Mouse (Mus musculus): ENCODE measurements around the gene Rpl11. TPM values are rescaled to one million over a fixed set of nuclear protein-coding genes. Genes with fewer than 3 reads are reported as not detected.
A peak's percentile ranks its signal among the peaks of the same experiment; 100 is the strongest.

The Rpl11 gene
- polyA plus RNA-seq, 1 experiment from 2014 or later = 575 TPM

GRCm38 (mm10) chr4:136057916-136058315 is 4.7 kb upstream of the Rpl11 start:
- no peaks in the 10 kb centered on the region for H3K9me3 ChIP-seq (ENCODE audit: control insufficient read depth, low read length)
- H3K27me3 ChIP-seq (replicated peaks; ENCODE audit: control insufficient read depth, insufficient read depth, low read length) = no peaks in the 10 kb centered on the region
- DNase-seq (ENCODE audit: low spot score) (no peak), ATAC-seq (replicated peaks; ENCODE audit: low FRiP score, low TSS enrichment, low read depth) (no peak)
- no peak overlapping the region for H3K27ac ChIP-seq (ENCODE audit: low read depth)
- no peak overlapping the region for H3K9ac ChIP-seq (ENCODE audit: low read length)
- H3K4me1 ChIP-seq (replicated peaks; ENCODE audit: control insufficient read depth, insufficient read depth, low read length) = no peaks in the 10 kb centered on the region
- no peak overlapping the region for H3K4me2 ChIP-seq (ENCODE audit: low read length)
- 87% methylated on average over 5 of the region's 5 CpGs for WGBS
- H3K4me3 ChIP-seq (ENCODE audit: low read depth, low read length) = no peak overlapping the region
- H3K36me3 ChIP-seq (ENCODE audit: control insufficient read depth, insufficient read depth, low read length) = no peaks in the 10 kb centered on the region

DNA sequence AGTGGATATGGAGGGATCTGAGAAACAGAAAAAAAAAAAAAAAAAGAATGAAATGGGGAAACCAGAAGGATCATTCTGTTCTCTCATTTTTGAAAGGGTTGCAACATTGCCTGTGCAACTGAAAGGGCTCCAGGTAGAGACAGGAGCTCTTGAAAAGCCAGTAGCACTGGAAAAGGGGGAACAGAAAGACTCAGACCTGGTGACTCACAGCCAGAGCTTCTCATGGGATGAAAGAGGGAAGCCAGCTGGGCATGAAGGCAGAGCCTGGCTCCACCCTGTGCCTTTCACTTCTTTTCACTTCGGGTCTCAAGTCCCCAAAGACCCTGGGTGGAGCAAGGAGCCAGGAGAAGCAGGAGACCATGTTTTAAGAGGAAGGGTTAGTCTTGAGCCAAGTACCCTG is 2.8 kb upstream of the Rpl11 start:
- Histone ChIP-seq H3K36me3 (ENCODE audit: control insufficient read depth, insufficient read depth, low read length) (peaks cover 13% of the 10 kb centered on the region), H3K27me3 (replicated peaks; ENCODE audit: control insufficient read depth, insufficient read depth, low read length) (no peaks in the 10 kb centered on the region), H3K9me3 (ENCODE audit: control insufficient read depth, low read length) (no peaks in the 10 kb centered on the region), H3K4me1 (replicated peaks; ENCODE audit: control insufficient read depth, insufficient read depth, low read length) (peaks cover 12% of the 10 kb centered on the region), H3K27ac (ENCODE audit: low read depth) (no peak overlapping the region), H3K9ac (ENCODE audit: low read length) (no peak overlapping the region), H3K4me2 (ENCODE audit: low read length) (no peak overlapping the region), H3K4me3 (ENCODE audit: low read depth, low read length) (no peak overlapping the region)
- WGBS = 44% methylated on average over 1 of the region's 1 CpGs
- ATAC-seq (replicated peaks; ENCODE audit: low FRiP score, low TSS enrichment, low read depth) (no peak), DNase-seq (ENCODE audit: low spot score) (no peak)

DNA sequence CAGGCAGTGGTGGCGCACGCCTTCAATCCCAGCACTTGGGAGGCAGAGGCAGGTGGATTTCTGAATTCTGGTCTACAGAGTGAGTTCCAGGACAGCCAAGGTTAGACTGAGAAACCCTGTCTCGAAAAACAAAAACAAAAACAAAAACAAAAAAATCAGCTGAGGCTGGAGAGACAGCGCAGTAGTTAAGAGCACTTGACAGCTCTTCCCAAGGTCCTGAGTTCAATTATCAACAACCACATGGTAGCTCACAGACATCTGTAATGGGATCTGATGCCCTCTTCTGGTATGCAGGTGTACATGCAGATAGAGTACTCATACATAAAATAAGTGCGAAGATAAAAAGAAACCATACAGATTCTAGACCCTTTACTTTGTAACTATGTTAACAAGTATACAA is 615 bp upstream of the Rpl11 start:
- peak; percentile 1; the same call in 1 of the 2 replicates for ATAC-seq (replicated peaks; ENCODE audit: low FRiP score, low TSS enrichment, low read depth)
- 77% methylated on average over 5 of the region's 5 CpGs for WGBS
- Histone ChIP-seq H3K4me2 (ENCODE audit: low read length) (no peak overlapping the region), H3K4me1 (replicated peaks; ENCODE audit: control insufficient read depth, insufficient read depth, low read length) (peaks cover 17% of the 10 kb centered on the region), H3K27me3 (replicated peaks; ENCODE audit: control insufficient read depth, insufficient read depth, low read length) (no peaks in the 10 kb centered on the region), H3K27ac (ENCODE audit: low read depth) (no peak overlapping the region), H3K9me3 (ENCODE audit: control insufficient read depth, low read length) (no peaks in the 10 kb centered on the region), H3K9ac (ENCODE audit: low read length) (no peak overlapping the region), H3K36me3 (ENCODE audit: control insufficient read depth, insufficient read depth, low read length) (peaks cover 35% of the 10 kb centered on the region), H3K4me3 (ENCODE audit: low read depth, low read length) (no peak overlapping the region)
- no peak for DNase-seq (ENCODE audit: low spot score)

GRCm38 (mm10) chr4:136052534-136053246 is 538 bp downstream of the Rpl11 start:
- Histone ChIP-seq H3K9ac (ENCODE audit: low read length) (peak overlapping the region; percentile 95), H3K9me3 (ENCODE audit: control insufficient read depth, low read length) (no peaks in the 10 kb centered on the region), H3K4me2 (ENCODE audit: low read length) (peak overlapping the region; percentile 100), H3K4me3 (ENCODE audit: low read depth, low read length) (peak overlapping the region; percentile 94), H3K36me3 (ENCODE audit: control insufficient read depth, insufficient read depth, low read length) (peaks cover 46% of the 10 kb centered on the region), H3K27me3 (replicated peaks; ENCODE audit: control insufficient read depth, insufficient read depth, low read length) (no peaks in the 10 kb centered on the region), H3K4me1 (replicated peaks; ENCODE audit: control insufficient read depth, insufficient read depth, low read length) (peaks cover 17% of the 10 kb centered on the region), H3K27ac (ENCODE audit: low read depth) (peak overlapping the region; percentile 93)
- ATAC-seq (replicated peaks; ENCODE audit: low FRiP score, low TSS enrichment, low read depth) (peak; percentile 71), DNase-seq (ENCODE audit: low spot score) (no peak)
- WGBS = 2% methylated on average over 50 of the region's 50 CpGs

DNA sequence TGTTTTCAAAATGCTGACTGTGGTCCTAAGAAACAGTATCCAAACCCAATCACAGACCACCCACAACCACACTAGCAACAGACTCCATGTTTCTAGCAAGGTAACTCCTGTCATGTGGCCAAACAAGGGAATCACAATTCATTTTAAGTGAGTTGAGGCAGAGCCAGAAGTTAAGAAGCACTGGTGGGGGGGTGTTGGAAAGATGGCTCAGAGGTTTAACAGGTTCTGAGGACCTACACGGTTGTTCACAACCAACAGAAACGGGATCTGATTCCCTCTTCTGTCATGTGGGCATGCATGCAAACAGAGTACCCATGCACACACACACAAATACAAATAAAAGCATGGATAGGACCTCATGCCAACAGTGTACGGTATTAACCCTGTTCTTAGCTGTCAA is 1.2 kb downstream of the Rpl11 start:
- peak overlapping the region; percentile 100 for H3K4me2 ChIP-seq (ENCODE audit: low read length)
- DNase-seq (ENCODE audit: low spot score) (no peak), ATAC-seq (replicated peaks; ENCODE audit: low FRiP score, low TSS enrichment, low read depth) (no peak)
- peak overlapping the region; percentile 95 for H3K9ac ChIP-seq (ENCODE audit: low read length)
- no peaks in the 10 kb centered on the region for H3K27me3 ChIP-seq (replicated peaks; ENCODE audit: control insufficient read depth, insufficient read depth, low read length)
- no peak overlapping the region for H3K27ac ChIP-seq (ENCODE audit: low read depth)
- 4% methylated on average over 3 of the region's 3 CpGs for whole genome bisulfite sequencing
- peak overlapping the region; percentile 94 for H3K4me3 ChIP-seq (ENCODE audit: low read depth, low read length)
- H3K36me3 ChIP-seq (ENCODE audit: control insufficient read depth, insufficient read depth, low read length) = peaks cover 52% of the 10 kb centered on the region
- H3K4me1 ChIP-seq (replicated peaks; ENCODE audit: control insufficient read depth, insufficient read depth, low read length) = peaks cover 17% of the 10 kb centered on the region
- no peaks in the 10 kb centered on the region for H3K9me3 ChIP-seq (ENCODE audit: control insufficient read depth, low read length)

DNA sequence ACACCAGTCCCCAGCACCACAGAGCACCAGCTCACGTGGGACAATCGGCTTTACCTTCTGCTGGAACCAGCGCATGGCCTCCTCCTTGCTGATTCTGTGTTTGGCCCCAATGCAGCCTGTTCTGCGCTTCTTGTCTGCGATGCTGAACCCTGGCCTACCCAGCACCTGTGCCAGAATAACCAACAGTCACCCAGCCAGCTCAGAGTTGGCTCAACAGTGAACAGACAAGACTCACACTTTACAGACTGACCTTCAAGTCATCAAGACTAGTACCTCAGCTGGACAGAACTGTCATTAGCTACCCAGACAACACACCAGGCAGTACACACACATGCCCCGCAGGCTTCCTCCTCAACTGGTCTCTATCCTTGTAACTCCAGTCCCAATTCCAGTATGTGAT is 3.0 kb downstream of the Rpl11 start:
- ATAC-seq (replicated peaks; ENCODE audit: low FRiP score, low TSS enrichment, low read depth) = no peak
- peaks cover 56% of the 10 kb centered on the region for H3K36me3 ChIP-seq (ENCODE audit: control insufficient read depth, insufficient read depth, low read length)
- H3K27ac ChIP-seq (ENCODE audit: low read depth) = no peak overlapping the region
- H3K4me3 ChIP-seq (ENCODE audit: low read depth, low read length) = no peak overlapping the region
- H3K9me3 ChIP-seq (ENCODE audit: control insufficient read depth, low read length) = no peaks in the 10 kb centered on the region
- 95% methylated on average over 6 of the region's 6 CpGs for WGBS
- H3K4me1 ChIP-seq (replicated peaks; ENCODE audit: control insufficient read depth, insufficient read depth, low read length) = peaks cover 17% of the 10 kb centered on the region
- H3K9ac ChIP-seq (ENCODE audit: low read length) = 0 out of 2 replicates have a peak overlapping the region, but pooled peaks have one; percentile 7
- no peak overlapping the region for H3K4me2 ChIP-seq (ENCODE audit: low read length)
- H3K27me3 ChIP-seq (replicated peaks; ENCODE audit: control insufficient read depth, insufficient read depth, low read length) = no peaks in the 10 kb centered on the region
- no peak for DNase-seq (ENCODE audit: low spot score)

GRCm38 (mm10) chr4:136048291-136049032 is 4.8 kb downstream of the Rpl11 start:
- Histone ChIP-seq H3K9me3 (ENCODE audit: control insufficient read depth, low read length) (no peaks in the 10 kb centered on the region), H3K4me2 (ENCODE audit: low read length) (no peak overlapping the region), H3K36me3 (ENCODE audit: control insufficient read depth, insufficient read depth, low read length) (peaks cover 60% of the 10 kb centered on the region), H3K27me3 (replicated peaks; ENCODE audit: control insufficient read depth, insufficient read depth, low read length) (no peaks in the 10 kb centered on the region), H3K9ac (ENCODE audit: low read length) (no peak overlapping the region), H3K4me3 (ENCODE audit: low read depth, low read length) (no peak overlapping the region), H3K27ac (ENCODE audit: low read depth) (no peak overlapping the region), H3K4me1 (replicated peaks; ENCODE audit: control insufficient read depth, insufficient read depth, low read length) (peaks cover 17% of the 10 kb centered on the region)
- WGBS = 72% methylated on average over 4 of the region's 4 CpGs
- ATAC-seq (replicated peaks; ENCODE audit: low FRiP score, low TSS enrichment, low read depth) = no peak
- no peak for DNase-seq (ENCODE audit: low spot score)

- ATAC-seq (replicated peaks; ENCODE audit: low FRiP score, low TSS enrichment, low read depth) = no peak
- H3K9me3 ChIP-seq (ENCODE audit: control insufficient read depth, low read length) = no peaks in the 10 kb centered on the region
- no peak overlapping the region for H3K9ac ChIP-seq (ENCODE audit: low read length)
- H3K27ac ChIP-seq (ENCODE audit: low read depth) = no peak overlapping the region
- 54% methylated on average over 4 of the region's 4 CpGs for WGBS
- peaks cover 17% of the 10 kb centered on the region for H3K4me1 ChIP-seq (replicated peaks; ENCODE audit: control insufficient read depth, insufficient read depth, low read length)
- DNase-seq (ENCODE audit: low spot score) = no peak
- no peak overlapping the region for H3K4me3 ChIP-seq (ENCODE audit: low read depth, low read length)
- peaks cover 60% of the 10 kb centered on the region for H3K36me3 ChIP-seq (ENCODE audit: control insufficient read depth, insufficient read depth, low read length)
- H3K4me2 ChIP-seq (ENCODE audit: low read length) = no peak overlapping the region
- H3K27me3 ChIP-seq (replicated peaks; ENCODE audit: control insufficient read depth, insufficient read depth, low read length) = no peaks in the 10 kb centered on the region
Measured at GRCm38 (mm10) chr4:136047626-136048025, 5.6 kb downstream of the Rpl11 start.

All from intestine, embryonic 14.5 days (tissue).